Mouse (Mus musculus) brain, embryonic 14.5 days (tissue): ENCODE measurements around the gene Cntnap2.

Experiments
- CTCF ChIP-seq: fragments of 200-500 bp; IDR thresholded peaks from 2 replicates; pipeline ENCODE4 v1.5.1; 2012; ENCODE audit warnings: inconsistent platforms, mild to moderate bottlenecking, moderate library complexity, borderline replicate concordance; ENCODE audit not compliant: insufficient read depth, insufficient read length; ENCODE audit errors: extremely low read depth
- POLR2A ChIP-seq: fragments of 200-500 bp; IDR thresholded peaks from 2 replicates; pipeline ENCODE4 v1.6.1; 2012; ENCODE audit warnings: mild to moderate bottlenecking, inconsistent platforms, borderline replicate concordance; ENCODE audit not compliant: poor library complexity, insufficient read depth, insufficient read length, severe bottlenecking; ENCODE audit errors: extremely low read depth

DNA sequence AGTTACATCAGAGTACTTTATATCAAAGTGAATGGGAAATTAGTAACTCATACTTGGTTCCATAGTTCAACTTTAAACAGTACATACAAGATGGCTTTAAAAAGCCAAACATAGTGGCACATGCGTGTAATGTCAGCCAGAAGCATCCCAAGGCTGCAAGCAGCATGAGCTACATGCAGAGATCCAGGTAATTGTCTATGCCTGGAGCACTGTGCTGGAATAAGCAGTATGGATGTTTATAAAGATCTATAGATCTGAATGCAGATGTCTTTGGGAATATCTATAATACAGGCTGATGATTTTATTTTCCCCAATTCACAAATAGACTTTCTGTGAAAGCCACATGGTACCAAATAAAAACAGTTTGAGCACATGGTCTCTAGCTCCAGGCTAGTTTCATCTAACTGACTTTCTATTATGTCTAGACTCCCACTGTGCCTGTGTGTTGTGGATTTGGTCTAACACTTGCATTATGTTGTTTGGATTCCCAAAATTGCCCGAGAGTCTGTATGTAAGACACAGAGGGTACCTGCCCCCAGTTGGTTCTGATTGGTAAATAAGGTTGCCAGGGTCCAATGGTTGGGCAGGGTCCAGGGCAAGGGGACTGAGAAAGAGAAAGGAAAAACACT is 963.5 kb downstream of the Cntnap2 start:
- TF ChIP-seq POLR2A (no peak), CTCF (no peak)
